Mouse (Mus musculus) liver, adult 2 months (tissue): ENCODE data around the gene Lrmp. TPM values are rescaled to one million over a fixed set of nuclear protein-coding genes. Genes with fewer than 3 reads are reported as not detected.

Experiments used
- DNase-seq: peaks from one replicate; pipeline ENCODE4 v3.0.0-alpha.2; 2011; ENCODE audit warnings: low read depth, low spot score; ENCODE audit errors: extremely low read depth
- H3K27ac ChIP-seq: fragments of 200-500 bp; replicated peaks from 2 replicates; pipeline ENCODE4 v1.5.1; 2012; ENCODE audit warnings: low read depth, mild to moderate bottlenecking, control low read depth, inconsistent platforms, low read length; ENCODE audit not compliant: insufficient read depth
- H3K27me3 ChIP-seq: fragments of 200-500 bp; 2 replicates; pipeline ENCODE4 v1.6.1; 2012; ENCODE audit warnings: mild to moderate bottlenecking, moderate library complexity, low read length, inconsistent platforms; ENCODE audit not compliant: control insufficient read depth, insufficient read depth
- H3K36me3 ChIP-seq: fragments of 200-500 bp; 2 replicates; pipeline ENCODE4 v1.6.1; 2012; ENCODE audit warnings: low read length, inconsistent platforms; ENCODE audit not compliant: control insufficient read depth, insufficient read depth
- H3K4me1 ChIP-seq: fragments of 200-500 bp; 2 replicates; pipeline ENCODE4 v1.6.1; 2011; ENCODE audit warnings: low read length; ENCODE audit not compliant: control insufficient read depth, insufficient read depth
- H3K4me3 ChIP-seq: fragments of 200-500 bp; 2 replicates; pipeline ENCODE4 v1.5.1; 2011; ENCODE audit warnings: low read depth, mild to moderate bottlenecking, control low read depth, low read length, moderate library complexity; ENCODE audit not compliant: insufficient read depth
- H3K79me2 ChIP-seq: fragments of 200-500 bp; 2 replicates; pipeline ENCODE4 v1.6.1; 2012; ENCODE audit warnings: inconsistent platforms, mild to moderate bottlenecking, low read length, moderate library complexity; ENCODE audit not compliant: control insufficient read depth, insufficient read depth
- H3K9ac ChIP-seq: fragments of 200-500 bp; 2 replicates; pipeline ENCODE4 v1.6.1; 2012; ENCODE audit warnings: low read depth, mild to moderate bottlenecking, control low read depth, inconsistent platforms, low read length
- CTCF ChIP-seq: fragments of 200-500 bp; IDR thresholded peaks from 2 replicates; pipeline ENCODE4 v1.5.1; 2011; ENCODE audit warnings: low read depth, low read length, control low read depth
- POLR2A ChIP-seq: fragments of 200-500 bp; IDR thresholded peaks from 2 replicates; pipeline ENCODE4 v1.6.1; 2011; ENCODE audit warnings: low read length, control low read depth; ENCODE audit not compliant: insufficient read depth; ENCODE audit errors: extremely low read depth
- whole genome bisulfite sequencing: fragments of 180-500 bp; shearing (Covaris S2); methylation state at CpG from one replicate; pipeline ENCODE4 v1.1.7; 2018; 5-methylcytosine and 5-hydroxymethylcytosine counted together
- polyA plus RNA-seq: library from polyadenylated mRNA; depleted of rRNA; stranded (reverse); fragments of >200 nt; gene quantifications from 2 replicates; pipeline ENCODE4 v1.2.3, GENCODE M21; 2012; rRNA removed
- total RNA-seq: library from RNA; depleted of rRNA; stranded (reverse); fragments of >200 nt; gene quantifications from 2 replicates; pipeline ENCODE4 v1.2.3, GENCODE M21; 2014; rRNA removed

The Lrmp gene
- total and polyA plus RNA-seq, 2 experiments, result 3.4 to 3.6 TPM

DNA sequence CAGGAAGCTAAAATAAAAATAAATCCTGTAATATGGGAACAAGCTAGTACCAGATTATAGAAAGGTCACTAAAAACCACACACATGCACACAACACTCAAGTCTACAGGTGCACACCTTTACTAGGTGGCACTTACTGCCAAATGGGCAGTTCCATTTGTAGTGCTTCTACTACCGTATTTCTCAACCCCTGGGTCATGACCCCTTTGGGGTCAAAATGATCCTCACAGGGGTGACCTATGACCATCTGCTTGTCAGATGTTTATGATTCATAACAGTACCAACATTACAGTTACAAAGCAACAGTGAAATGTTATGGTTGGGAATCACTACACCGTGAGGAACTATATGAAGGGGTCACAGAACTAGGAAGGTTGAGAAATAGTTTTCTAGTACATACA, 98.5 kb downstream of the Lrmp start:
- Histone ChIP-seq H3K9ac (no peak overlapping the region), H3K27me3 (no peaks in the 10 kb centered on the region), H3K27ac (no peak overlapping the region), H3K4me3 (no peak overlapping the region), H3K79me2 (peaks cover 3% of the 10 kb centered on the region; the same call in 1 of the 2 replicates), H3K36me3 (peaks cover 13% of the 10 kb centered on the region), H3K4me1 (peaks cover 11% of the 10 kb centered on the region)
- WGBS, result 38% methylated on average over 2 of the region's 2 CpGs
- DNase-seq, result peak; percentile 77
- no peak for TF ChIP-seq CTCF
- TF ChIP-seq POLR2A, result no peak

- Histone ChIP-seq H3K79me2 (peaks cover 3% of the 10 kb centered on the region; the same call in 1 of the 2 replicates), H3K4me1 (peaks cover 9% of the 10 kb centered on the region), H3K9ac (no peak overlapping the region), H3K27ac (no peak overlapping the region), H3K36me3 (peaks cover 20% of the 10 kb centered on the region), H3K4me3 (no peak overlapping the region), H3K27me3 (no peaks in the 10 kb centered on the region)
- WGBS, result 87% methylated on average over 3 of the region's 3 CpGs
- DNase-seq, result no peak
- no peak for TF ChIP-seq CTCF
- TF ChIP-seq POLR2A, result no peak
Measured at GRCm38 (mm10) chr6:145215826-145216225, 100.4 kb downstream of the Lrmp start.

DNA sequence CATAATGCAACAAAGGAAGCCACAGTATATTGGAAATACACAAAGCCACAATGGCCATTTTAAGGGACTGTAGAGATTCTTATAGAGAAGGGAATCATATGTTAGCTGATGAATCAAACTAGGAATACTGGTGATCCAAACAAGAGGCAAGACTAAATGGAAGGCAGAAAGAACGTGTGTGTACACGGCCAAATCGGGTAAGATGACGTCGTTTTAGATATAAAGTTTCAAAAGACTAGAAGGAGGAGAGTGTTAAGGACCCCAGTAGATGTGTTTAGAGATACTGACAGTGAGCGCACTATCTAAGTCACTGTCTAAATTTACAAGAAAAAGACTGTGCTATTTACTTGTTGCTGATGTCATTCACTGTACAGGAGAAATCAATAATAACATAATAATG, 108.8 kb downstream of the Lrmp start:
- Histone ChIP-seq H3K9ac (no peak overlapping the region), H3K27ac (no peak overlapping the region), H3K27me3 (no peaks in the 10 kb centered on the region), H3K4me3 (no peak overlapping the region), H3K36me3 (peaks cover 26% of the 10 kb centered on the region), H3K4me1 (no peaks in the 10 kb centered on the region), H3K79me2 (no peaks in the 10 kb centered on the region)
- 92% methylated on average over 6 of the region's 6 CpGs for WGBS
- DNase-seq, result no peak
- TF ChIP-seq CTCF, result no peak
- no peak for TF ChIP-seq POLR2A

Other genes starting within 250 kb of the Lrmp start
- gene Bcat1, start 39.5 kb upstream of the Lrmp start, total RNA-seq, result 0.18 and 0.27 TPM in 2 replicates
- not detected in 2 replicates for gene Bcat1, start 39.5 kb upstream of the Lrmp start, polyA plus RNA-seq
- 0.13 and 0.18 TPM in 2 replicates for gene Casc1, start 95.4 kb downstream of the Lrmp start, total RNA-seq
- 0.02 TPM in 1 of 2 replicates, not detected in the other for gene Casc1, start 95.4 kb downstream of the Lrmp start, polyA plus RNA-seq
- 50.1 and 61.1 TPM in 2 replicates for gene Etfrf1, start 95.5 kb downstream of the Lrmp start, total RNA-seq
- gene Etfrf1, start 95.5 kb downstream of the Lrmp start, polyA plus RNA-seq, result 18.0 and 20.9 TPM in 2 replicates
- gene Kras, start 134.6 kb downstream of the Lrmp start, total RNA-seq, result 9.9 and 11.8 TPM in 2 replicates
- gene Kras, start 134.6 kb downstream of the Lrmp start, polyA plus RNA-seq, result 6.1 and 8.4 TPM in 2 replicates